Mouse (Mus musculus): ENCODE measurements around the gene Slc2a5. TPM values are rescaled to one million over a fixed set of nuclear protein-coding genes. Genes with fewer than 3 reads are reported as not detected.

Gene Slc2a5
- total and polyA plus RNA-seq, 3 experiments: 0.16 TPM; not detected in 2

DNA sequence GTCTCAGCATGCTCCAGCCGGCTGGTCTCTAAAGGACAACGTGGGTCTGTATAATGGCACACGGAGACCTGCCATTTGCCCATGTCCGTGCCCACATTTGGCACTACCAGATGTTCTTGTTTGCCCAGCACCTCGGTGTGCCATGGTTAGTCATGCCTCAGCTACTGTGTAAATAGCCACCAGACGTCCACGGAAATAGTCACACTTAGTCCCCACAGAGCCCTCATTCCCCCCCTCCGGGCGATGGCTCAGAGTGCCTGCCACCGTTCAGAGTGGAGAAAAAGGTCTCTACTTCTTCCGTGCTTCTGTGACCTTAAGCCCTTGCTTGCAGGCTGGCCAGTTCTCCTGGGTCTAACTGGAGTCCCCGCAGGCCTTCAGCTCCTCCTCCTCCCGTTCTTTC, 20.0 kb downstream of the Slc2a5 start:
- Histone ChIP-seq H3K9me3 (replicated peaks) (no peaks in the 10 kb centered on the region), H3K4me3 (ENCODE audit: low read depth, low read length) (no peak overlapping the region), H3K27me3 (ENCODE audit: insufficient read depth, low read length) (peaks cover 31% of the 10 kb centered on the region; the same call in 1 of the 2 replicates), H3K4me1 (ENCODE audit: insufficient read depth, low read depth, low read length) (peaks cover 14% of the 10 kb centered on the region), H3K36me3 (replicated peaks) (no peaks in the 10 kb centered on the region)
- ATAC-seq (ENCODE audit: extremely low read depth, insufficient number of reproducible peaks, low FRiP score, poor library complexity, severe bottlenecking) (no peak), DNase-seq (ENCODE audit: low spot score) (no peak)
- TF ChIP-seq TAL1 (conservative IDR thresholded peaks at IDR 0.05; ENCODE audit: low read depth, low read length): no peak
- no peak for TF ChIP-seq CTCF (IDR thresholded peaks at IDR 0.05; ENCODE audit: low read depth, low read length)
- no peak for TF ChIP-seq POLR2AphosphoS5 (IDR thresholded peaks at IDR 0.05; ENCODE audit: insufficient replicate concordance, low read depth, low read length)
- no peak for TF ChIP-seq GATA1 (IDR thresholded peaks at IDR 0.05; ENCODE audit: borderline replicate concordance, low read length)
- no peak for TF ChIP-seq GATA2 (IDR thresholded peaks at IDR 0.05; ENCODE audit: borderline replicate concordance, low read depth, low read length)

DNA sequence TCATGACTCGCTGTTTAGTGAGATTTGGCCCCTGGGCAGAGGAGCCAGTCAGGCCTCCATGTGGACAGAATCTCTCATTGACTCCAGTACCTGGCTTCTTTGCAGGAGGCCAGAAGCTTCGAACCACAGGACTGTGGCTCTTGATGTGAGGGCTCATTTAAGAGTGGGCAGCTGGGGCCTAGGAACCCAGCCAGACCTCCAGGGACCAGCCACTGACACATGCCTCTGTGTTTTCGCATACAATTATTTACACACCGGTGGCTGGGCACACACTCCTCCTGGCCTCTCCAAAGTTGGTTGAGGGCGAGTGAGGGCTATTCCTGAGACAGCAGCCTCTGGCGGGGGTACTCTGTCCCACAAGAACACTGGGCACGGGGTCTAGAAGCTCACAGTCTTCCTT, 21.3 kb downstream of the Slc2a5 start:
- TF ChIP-seq GATA1 (IDR thresholded peaks at IDR 0.05; ENCODE audit: borderline replicate concordance, low read length): no peak
- no peak for TF ChIP-seq POLR2AphosphoS5 (IDR thresholded peaks at IDR 0.05; ENCODE audit: insufficient replicate concordance, low read depth, low read length)
- TF ChIP-seq TAL1 (conservative IDR thresholded peaks at IDR 0.05; ENCODE audit: low read depth, low read length): no peak
- TF ChIP-seq CTCF (IDR thresholded peaks at IDR 0.05; ENCODE audit: low read depth, low read length): no peak
- no peak for TF ChIP-seq GATA2 (IDR thresholded peaks at IDR 0.05; ENCODE audit: borderline replicate concordance, low read depth, low read length)
- DNase-seq (ENCODE audit: low spot score) (no peak), ATAC-seq (ENCODE audit: extremely low read depth, insufficient number of reproducible peaks, low FRiP score, poor library complexity, severe bottlenecking) (no peak)
- Histone ChIP-seq H3K4me3 (ENCODE audit: low read depth, low read length) (no peak overlapping the region), H3K4me1 (ENCODE audit: insufficient read depth, low read depth, low read length) (peaks cover 14% of the 10 kb centered on the region), H3K36me3 (replicated peaks) (no peaks in the 10 kb centered on the region), H3K9me3 (replicated peaks) (no peaks in the 10 kb centered on the region), H3K27me3 (ENCODE audit: insufficient read depth, low read length) (peaks cover 31% of the 10 kb centered on the region; the same call in 1 of the 2 replicates)

DNA sequence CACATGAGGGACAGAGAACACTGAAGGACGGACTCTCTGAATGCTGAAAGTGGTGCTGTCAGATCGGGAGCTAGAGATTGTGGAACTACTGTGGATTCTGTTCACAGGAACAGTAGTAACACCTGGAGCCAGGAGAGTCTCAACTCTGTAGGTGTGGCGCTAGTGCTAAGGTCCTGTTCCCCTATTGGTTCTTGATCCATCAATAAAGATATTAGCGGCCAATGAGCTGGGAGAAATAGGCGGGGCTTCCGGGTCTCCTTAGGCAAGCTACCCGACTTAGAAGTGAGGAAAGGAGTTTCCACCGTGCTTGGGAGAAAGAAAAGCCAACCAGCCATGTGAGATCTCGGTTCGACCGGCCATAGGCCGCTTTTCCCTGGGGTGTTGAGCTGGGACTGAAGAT, 25.2 kb downstream of the Slc2a5 start:
- no peak for ATAC-seq (ENCODE audit: extremely low read depth, insufficient number of reproducible peaks, low FRiP score, poor library complexity, severe bottlenecking)
- H3K4me3 ChIP-seq (ENCODE audit: low read depth, low read length): no peak overlapping the region
- H3K27me3 ChIP-seq (ENCODE audit: insufficient read depth, low read length): peaks cover 37% of the 10 kb centered on the region; the same call in 1 of the 2 replicates

DNA sequence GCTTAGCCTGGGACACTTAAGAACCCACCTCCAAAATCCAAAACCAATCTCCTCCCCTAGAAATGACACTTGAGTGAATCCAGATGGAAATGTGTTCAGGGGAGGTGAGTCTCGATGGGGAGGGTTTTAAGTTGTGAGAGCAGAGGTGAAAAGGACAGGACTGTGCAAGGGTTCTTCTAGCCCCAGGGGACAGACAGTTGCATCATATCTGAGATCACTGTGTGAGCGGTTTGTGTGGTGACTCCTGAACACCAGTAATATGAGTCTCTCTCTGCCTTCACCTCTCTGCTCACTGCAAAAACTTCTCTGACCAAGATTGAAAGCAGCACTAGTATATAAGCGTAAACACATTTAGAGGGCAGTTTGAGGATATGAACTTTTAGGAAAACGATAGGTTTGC, 27.2 kb downstream of the Slc2a5 start:
- H3K27me3 ChIP-seq (ENCODE audit: insufficient read depth, low read length): peaks cover 25% of the 10 kb centered on the region; the same call in 1 of the 2 replicates
- no peaks in the 10 kb centered on the region for H3K36me3 ChIP-seq (replicated peaks)
- peaks cover 6% of the 10 kb centered on the region; the same call in 1 of the 2 replicates for H3K4me1 ChIP-seq (ENCODE audit: insufficient read depth, low read depth, low read length)
- no peak for DNase-seq (ENCODE audit: low spot score)
- no peak for TF ChIP-seq GATA2 (IDR thresholded peaks at IDR 0.05; ENCODE audit: borderline replicate concordance, low read depth, low read length)
- TF ChIP-seq CTCF (IDR thresholded peaks at IDR 0.05; ENCODE audit: low read depth, low read length): no peak
- no peak for TF ChIP-seq POLR2AphosphoS5 (IDR thresholded peaks at IDR 0.05; ENCODE audit: insufficient replicate concordance, low read depth, low read length)
- no peak for TF ChIP-seq TAL1 (conservative IDR thresholded peaks at IDR 0.05; ENCODE audit: low read depth, low read length)
- TF ChIP-seq GATA1 (IDR thresholded peaks at IDR 0.05; ENCODE audit: borderline replicate concordance, low read length): no peak
- no peak overlapping the region for H3K4me3 ChIP-seq (ENCODE audit: low read depth, low read length)
- no peak for ATAC-seq (ENCODE audit: extremely low read depth, insufficient number of reproducible peaks, low FRiP score, poor library complexity, severe bottlenecking)
- no peaks in the 10 kb centered on the region for H3K9me3 ChIP-seq (replicated peaks)

More for the DNA sequence above, 25.2 kb downstream of the Slc2a5 start:
- TF ChIP-seq GATA1 (IDR thresholded peaks at IDR 0.05; ENCODE audit: borderline replicate concordance, low read length): no peak
- no peak for TF ChIP-seq CTCF (IDR thresholded peaks at IDR 0.05; ENCODE audit: low read depth, low read length)
- no peak for TF ChIP-seq GATA2 (IDR thresholded peaks at IDR 0.05; ENCODE audit: borderline replicate concordance, low read depth, low read length)
- no peak for TF ChIP-seq TAL1 (conservative IDR thresholded peaks at IDR 0.05; ENCODE audit: low read depth, low read length)
- no peak for TF ChIP-seq POLR2AphosphoS5 (IDR thresholded peaks at IDR 0.05; ENCODE audit: insufficient replicate concordance, low read depth, low read length)
- Histone ChIP-seq H3K4me1 (ENCODE audit: insufficient read depth, low read depth, low read length) (peaks cover 2% of the 10 kb centered on the region; the same call in 1 of the 2 replicates), H3K36me3 (replicated peaks) (no peaks in the 10 kb centered on the region), H3K9me3 (replicated peaks) (no peaks in the 10 kb centered on the region)
- DNase-seq (ENCODE audit: low spot score): no peak

DNA sequence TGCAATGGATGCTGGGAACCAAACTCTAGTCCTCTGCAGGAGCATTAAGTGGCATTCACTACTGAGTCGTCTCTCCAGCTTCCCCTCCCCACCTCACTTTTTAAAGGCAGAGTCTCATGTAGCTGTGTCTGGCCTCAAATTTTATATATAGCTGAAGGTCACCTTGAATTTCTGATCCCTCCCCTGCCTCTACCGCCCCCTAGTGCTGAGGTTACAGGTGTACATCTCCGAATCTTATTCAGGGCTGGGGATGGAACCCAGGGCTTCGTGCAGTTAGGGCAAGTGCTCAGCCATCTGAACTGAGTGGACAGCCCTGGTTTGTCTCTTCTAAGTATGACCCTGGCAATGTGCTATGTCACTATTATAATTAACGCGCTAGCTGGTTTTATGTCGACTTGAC, 32.0 kb downstream of the Slc2a5 start:
- DNase-seq (ENCODE audit: low spot score): no peak
- Histone ChIP-seq H3K9me3 (replicated peaks) (no peaks in the 10 kb centered on the region), H3K4me3 (ENCODE audit: low read depth, low read length) (no peak overlapping the region), H3K4me1 (ENCODE audit: insufficient read depth, low read depth, low read length) (peaks cover 16% of the 10 kb centered on the region), H3K27me3 (ENCODE audit: insufficient read depth, low read length) (peaks cover 12% of the 10 kb centered on the region; the same call in 1 of the 2 replicates), H3K36me3 (replicated peaks) (no peaks in the 10 kb centered on the region)
- TF ChIP-seq GATA1 (IDR thresholded peaks at IDR 0.05; ENCODE audit: borderline replicate concordance, low read length): no peak
- TF ChIP-seq POLR2AphosphoS5 (IDR thresholded peaks at IDR 0.05; ENCODE audit: insufficient replicate concordance, low read depth, low read length): no peak
- TF ChIP-seq GATA2 (IDR thresholded peaks at IDR 0.05; ENCODE audit: borderline replicate concordance, low read depth, low read length): no peak
- 0 out of 2 replicates have a peak, but pooled peaks have one; percentile 19 for TF ChIP-seq CTCF (IDR thresholded peaks at IDR 0.05; ENCODE audit: low read depth, low read length)
- TF ChIP-seq TAL1 (conservative IDR thresholded peaks at IDR 0.05; ENCODE audit: low read depth, low read length): no peak
- ATAC-seq (ENCODE audit: extremely low read depth, insufficient number of reproducible peaks, low FRiP score, poor library complexity, severe bottlenecking): no peak

DNA sequence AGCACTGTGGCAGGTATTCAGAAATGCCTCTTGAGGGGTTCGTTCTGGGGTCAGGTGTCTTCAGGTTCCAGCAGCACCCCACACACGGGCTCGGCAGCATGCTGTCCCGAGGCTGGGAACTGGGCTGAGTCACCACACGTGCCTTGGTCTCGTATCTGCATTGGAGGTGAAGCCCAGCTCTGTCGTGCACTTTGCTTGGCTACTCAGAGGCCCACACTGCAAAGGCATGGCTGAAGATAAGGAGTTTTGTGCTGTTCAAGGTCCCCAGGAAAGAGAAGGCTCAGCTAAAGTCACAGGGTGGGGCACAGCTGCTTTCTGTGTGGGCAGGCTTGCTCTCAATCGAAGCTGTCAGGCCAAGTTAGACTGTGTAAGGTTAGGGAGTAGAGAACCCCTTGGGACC, 33.4 kb downstream of the Slc2a5 start:
- TF ChIP-seq GATA1 (IDR thresholded peaks at IDR 0.05; ENCODE audit: borderline replicate concordance, low read length) (no peak), GATA2 (IDR thresholded peaks at IDR 0.05; ENCODE audit: borderline replicate concordance, low read depth, low read length) (no peak), TAL1 (conservative IDR thresholded peaks at IDR 0.05; ENCODE audit: low read depth, low read length) (no peak), CTCF (IDR thresholded peaks at IDR 0.05; ENCODE audit: low read depth, low read length) (no peak), POLR2AphosphoS5 (IDR thresholded peaks at IDR 0.05; ENCODE audit: insufficient replicate concordance, low read depth, low read length) (no peak)
- DNase-seq (ENCODE audit: low spot score) (no peak), ATAC-seq (ENCODE audit: extremely low read depth, insufficient number of reproducible peaks, low FRiP score, poor library complexity, severe bottlenecking) (no peak)
- Histone ChIP-seq H3K4me3 (ENCODE audit: low read depth, low read length) (no peak overlapping the region), H3K36me3 (replicated peaks) (no peaks in the 10 kb centered on the region), H3K9me3 (replicated peaks) (no peaks in the 10 kb centered on the region), H3K4me1 (ENCODE audit: insufficient read depth, low read depth, low read length) (peaks cover 16% of the 10 kb centered on the region), H3K27me3 (ENCODE audit: insufficient read depth, low read length) (peaks cover 13% of the 10 kb centered on the region)

Data from G1E (cell line).